Mouse (Mus musculus): ENCODE results near the gene Vat1l. TPM values are rescaled to one million over a fixed set of nuclear protein-coding genes. Genes with fewer than 3 reads are reported as not detected.

Vat1l gene
- polyA plus RNA-seq, 1 experiment from 2014 or later, result 4.0 TPM

GRCm38 (mm10) chr8:114322096-114322495, 116.7 kb downstream of the Vat1l start:
- H3K27me3 ChIP-seq (ENCODE audit: control insufficient read depth, insufficient read depth, low read length), result no peaks in the 10 kb centered on the region
- no peak for ATAC-seq (ENCODE audit: low FRiP score, low TSS enrichment)
- no peak overlapping the region for H3K4me3 ChIP-seq (ENCODE audit: low read length)
- peaks cover 3% of the 10 kb centered on the region; the same call in 1 of the 2 replicates for H3K9me3 ChIP-seq (ENCODE audit: control insufficient read depth, low read length)
- no peak overlapping the region for H3K9ac ChIP-seq (ENCODE audit: low read depth, low read length)
- no peak overlapping the region for H3K4me2 ChIP-seq (replicated peaks; ENCODE audit: low read depth, low read length)
- WGBS, result 93% methylated on average over 2 of the region's 2 CpGs
- no peaks in the 10 kb centered on the region for H3K4me1 ChIP-seq (ENCODE audit: control insufficient read depth, insufficient read depth, low read length)
- no peak overlapping the region for H3K27ac ChIP-seq (ENCODE audit: low read depth, low read length)
- no peaks in the 10 kb centered on the region for H3K36me3 ChIP-seq (ENCODE audit: control insufficient read depth, insufficient read depth, low read length)

- 77% methylated on average over 5 of the region's 5 CpGs for WGBS
- ATAC-seq (ENCODE audit: low FRiP score, low TSS enrichment), result no peak
- Histone ChIP-seq H3K36me3 (ENCODE audit: control insufficient read depth, insufficient read depth, low read length) (no peaks in the 10 kb centered on the region), H3K27me3 (ENCODE audit: control insufficient read depth, insufficient read depth, low read length) (no peaks in the 10 kb centered on the region), H3K4me1 (ENCODE audit: control insufficient read depth, insufficient read depth, low read length) (no peaks in the 10 kb centered on the region), H3K9me3 (ENCODE audit: control insufficient read depth, low read length) (no peaks in the 10 kb centered on the region; the same call in 1 of the 2 replicates), H3K27ac (ENCODE audit: low read depth, low read length) (no peak overlapping the region), H3K9ac (ENCODE audit: low read depth, low read length) (no peak overlapping the region), H3K4me3 (ENCODE audit: low read length) (no peak overlapping the region), H3K4me2 (replicated peaks; ENCODE audit: low read depth, low read length) (no peak overlapping the region)
Observed at GRCm38 (mm10) chr8:114331928-114332327, 126.5 kb downstream of the Vat1l start.

DNA sequence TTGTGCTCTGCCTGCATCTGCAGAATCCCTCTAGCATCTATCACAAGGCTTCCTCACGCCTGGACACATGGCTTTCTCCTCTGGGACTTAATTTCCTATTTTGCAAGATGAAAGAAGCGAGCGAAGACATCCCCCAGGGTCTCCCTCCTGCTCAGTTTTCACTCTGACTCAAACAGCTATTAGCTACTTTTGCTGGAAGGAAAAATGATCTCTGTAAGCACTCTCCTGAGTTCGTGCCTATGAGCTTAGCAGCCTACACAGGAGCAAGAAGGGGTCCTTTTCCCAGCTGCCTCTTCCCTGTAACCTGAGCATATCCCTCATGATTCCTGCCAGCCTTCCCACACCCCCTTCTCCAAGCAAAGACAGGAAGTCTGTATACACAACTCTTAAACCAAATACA, 127.5 kb downstream of the Vat1l start:
- Histone ChIP-seq H3K9ac (ENCODE audit: low read depth, low read length) (no peak overlapping the region), H3K36me3 (ENCODE audit: control insufficient read depth, insufficient read depth, low read length) (no peaks in the 10 kb centered on the region), H3K4me1 (ENCODE audit: control insufficient read depth, insufficient read depth, low read length) (no peaks in the 10 kb centered on the region), H3K4me2 (replicated peaks; ENCODE audit: low read depth, low read length) (no peak overlapping the region), H3K27me3 (ENCODE audit: control insufficient read depth, insufficient read depth, low read length) (no peaks in the 10 kb centered on the region), H3K9me3 (ENCODE audit: control insufficient read depth, low read length) (no peaks in the 10 kb centered on the region; the same call in 1 of the 2 replicates), H3K4me3 (ENCODE audit: low read length) (no peak overlapping the region), H3K27ac (ENCODE audit: low read depth, low read length) (no peak overlapping the region)
- peak; percentile 68 for ATAC-seq (ENCODE audit: low FRiP score, low TSS enrichment)
- WGBS, result 10% methylated on average over 4 of the region's 4 CpGs

DNA sequence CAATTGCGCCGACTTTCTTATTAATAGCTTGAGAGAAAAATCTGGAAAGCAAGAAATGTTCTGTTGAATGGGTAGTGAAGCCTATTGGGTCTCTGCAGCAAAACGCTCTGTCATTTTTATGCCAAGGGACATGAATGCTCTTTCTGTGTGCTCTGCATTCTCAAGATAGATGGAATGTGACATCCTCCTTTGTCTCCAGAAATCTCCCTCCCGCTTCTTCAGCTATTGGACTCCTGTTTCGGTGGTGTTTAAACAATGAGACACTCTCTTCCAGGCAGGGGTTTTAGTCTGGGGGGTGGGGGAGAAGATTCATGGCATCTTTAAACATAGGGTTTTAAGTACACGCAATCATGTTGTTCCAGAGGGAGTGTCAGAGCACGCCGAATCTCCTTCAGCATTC, 130.3 kb downstream of the Vat1l start:
- ATAC-seq (ENCODE audit: low FRiP score, low TSS enrichment), result no peak
- no peaks in the 10 kb centered on the region for H3K36me3 ChIP-seq (ENCODE audit: control insufficient read depth, insufficient read depth, low read length)
- no peaks in the 10 kb centered on the region for H3K27me3 ChIP-seq (ENCODE audit: control insufficient read depth, insufficient read depth, low read length)
- no peaks in the 10 kb centered on the region for H3K9me3 ChIP-seq (ENCODE audit: control insufficient read depth, low read length)
- no peak overlapping the region for H3K4me2 ChIP-seq (replicated peaks; ENCODE audit: low read depth, low read length)
- no peak overlapping the region for H3K27ac ChIP-seq (ENCODE audit: low read depth, low read length)
- no peak overlapping the region for H3K4me3 ChIP-seq (ENCODE audit: low read length)
- no peaks in the 10 kb centered on the region for H3K4me1 ChIP-seq (ENCODE audit: control insufficient read depth, insufficient read depth, low read length)
- WGBS, result 66% methylated on average over 8 of the region's 8 CpGs
- H3K9ac ChIP-seq (ENCODE audit: low read depth, low read length), result no peak overlapping the region

GRCm38 (mm10) chr8:114342276-114342675, 136.9 kb downstream of the Vat1l start:
- Histone ChIP-seq H3K4me2 (replicated peaks; ENCODE audit: low read depth, low read length) (no peak overlapping the region), H3K9me3 (ENCODE audit: control insufficient read depth, low read length) (no peaks in the 10 kb centered on the region), H3K36me3 (ENCODE audit: control insufficient read depth, insufficient read depth, low read length) (no peaks in the 10 kb centered on the region), H3K9ac (ENCODE audit: low read depth, low read length) (no peak overlapping the region), H3K27me3 (ENCODE audit: control insufficient read depth, insufficient read depth, low read length) (no peaks in the 10 kb centered on the region), H3K27ac (ENCODE audit: low read depth, low read length) (no peak overlapping the region), H3K4me3 (ENCODE audit: low read length) (no peak overlapping the region), H3K4me1 (ENCODE audit: control insufficient read depth, insufficient read depth, low read length) (no peaks in the 10 kb centered on the region)
- WGBS, result 73% methylated on average over 5 of the region's 5 CpGs
- no peak for ATAC-seq (ENCODE audit: low FRiP score, low TSS enrichment)

GRCm38 (mm10) chr8:114344789-114345188, 139.4 kb downstream of the Vat1l start:
- no peaks in the 10 kb centered on the region for H3K27me3 ChIP-seq (ENCODE audit: control insufficient read depth, insufficient read depth, low read length)
- H3K36me3 ChIP-seq (ENCODE audit: control insufficient read depth, insufficient read depth, low read length), result no peaks in the 10 kb centered on the region
- WGBS, result 63% methylated on average over 5 of the region's 5 CpGs
- no peaks in the 10 kb centered on the region for H3K4me1 ChIP-seq (ENCODE audit: control insufficient read depth, insufficient read depth, low read length)
- H3K4me3 ChIP-seq (ENCODE audit: low read length), result no peak overlapping the region
- no peak overlapping the region for H3K27ac ChIP-seq (ENCODE audit: low read depth, low read length)
- H3K9me3 ChIP-seq (ENCODE audit: control insufficient read depth, low read length), result no peaks in the 10 kb centered on the region
- no peak for ATAC-seq (ENCODE audit: low FRiP score, low TSS enrichment)
- H3K4me2 ChIP-seq (replicated peaks; ENCODE audit: low read depth, low read length), result no peak overlapping the region
- H3K9ac ChIP-seq (ENCODE audit: low read depth, low read length), result no peak overlapping the region

- Histone ChIP-seq H3K4me2 (replicated peaks; ENCODE audit: low read depth, low read length) (no peak overlapping the region), H3K27me3 (ENCODE audit: control insufficient read depth, insufficient read depth, low read length) (no peaks in the 10 kb centered on the region), H3K36me3 (ENCODE audit: control insufficient read depth, insufficient read depth, low read length) (no peaks in the 10 kb centered on the region), H3K4me1 (ENCODE audit: control insufficient read depth, insufficient read depth, low read length) (no peaks in the 10 kb centered on the region), H3K9ac (ENCODE audit: low read depth, low read length) (no peak overlapping the region), H3K4me3 (ENCODE audit: low read length) (no peak overlapping the region), H3K27ac (ENCODE audit: low read depth, low read length) (no peak overlapping the region), H3K9me3 (ENCODE audit: control insufficient read depth, low read length) (no peaks in the 10 kb centered on the region)
- no peak for ATAC-seq (ENCODE audit: low FRiP score, low TSS enrichment)
- 78% methylated on average over 2 of the region's 2 CpGs for WGBS
Observed at GRCm38 (mm10) chr8:114346045-114346444, 140.6 kb downstream of the Vat1l start.

DNA sequence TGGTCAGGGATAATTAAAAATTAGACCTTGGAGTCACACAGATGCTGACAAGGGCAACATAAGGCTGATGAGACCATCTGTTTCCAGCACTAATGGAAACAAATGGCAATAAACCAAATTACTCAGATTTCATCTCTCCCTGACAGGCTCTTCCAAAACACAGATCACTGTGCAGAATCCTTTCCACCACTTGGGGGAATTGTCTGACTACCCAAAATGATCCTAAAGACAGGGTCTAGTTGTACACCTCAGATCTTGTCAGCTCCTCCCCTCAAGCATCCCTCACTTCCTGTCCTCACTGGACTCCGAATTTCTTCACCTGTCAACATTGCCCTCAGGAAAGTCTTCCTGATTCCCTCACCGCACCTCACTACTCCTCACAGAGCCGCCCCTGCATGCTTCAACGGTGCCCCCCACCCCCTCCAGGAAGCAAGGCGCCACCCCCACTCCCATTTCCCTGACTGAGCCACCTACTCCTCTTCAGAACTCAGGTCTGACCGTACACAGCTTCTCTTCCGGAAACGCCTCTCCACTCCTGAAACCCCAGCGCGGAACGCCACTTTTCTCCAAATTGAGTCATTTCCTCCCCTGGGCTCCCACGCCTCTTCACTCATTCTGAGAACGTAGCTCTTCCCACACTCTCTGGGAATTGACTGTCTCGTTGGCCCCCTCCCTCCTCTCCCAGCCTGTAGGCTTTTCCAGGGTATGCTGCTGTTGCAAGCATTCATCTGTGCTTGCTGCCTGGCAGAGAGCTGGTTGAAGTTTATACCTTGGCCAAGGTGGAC, 146.4 kb downstream of the Vat1l start:
- H3K4me1 ChIP-seq (ENCODE audit: control insufficient read depth, insufficient read depth, low read length), result no peaks in the 10 kb centered on the region
- no peaks in the 10 kb centered on the region for H3K27me3 ChIP-seq (ENCODE audit: control insufficient read depth, insufficient read depth, low read length)
- H3K9me3 ChIP-seq (ENCODE audit: control insufficient read depth, low read length), result no peaks in the 10 kb centered on the region
- peak; percentile 72; the same call in 1 of the 2 replicates for ATAC-seq (ENCODE audit: low FRiP score, low TSS enrichment)
- H3K36me3 ChIP-seq (ENCODE audit: control insufficient read depth, insufficient read depth, low read length), result no peaks in the 10 kb centered on the region
- H3K27ac ChIP-seq (ENCODE audit: low read depth, low read length), result no peak overlapping the region
- 7% methylated on average over 14 of the region's 14 CpGs for WGBS
- no peak overlapping the region for H3K9ac ChIP-seq (ENCODE audit: low read depth, low read length)
- peak overlapping the region; percentile 33 for H3K4me3 ChIP-seq (ENCODE audit: low read length)
- peak overlapping the region; percentile 53 for H3K4me2 ChIP-seq (replicated peaks; ENCODE audit: low read depth, low read length)

DNA sequence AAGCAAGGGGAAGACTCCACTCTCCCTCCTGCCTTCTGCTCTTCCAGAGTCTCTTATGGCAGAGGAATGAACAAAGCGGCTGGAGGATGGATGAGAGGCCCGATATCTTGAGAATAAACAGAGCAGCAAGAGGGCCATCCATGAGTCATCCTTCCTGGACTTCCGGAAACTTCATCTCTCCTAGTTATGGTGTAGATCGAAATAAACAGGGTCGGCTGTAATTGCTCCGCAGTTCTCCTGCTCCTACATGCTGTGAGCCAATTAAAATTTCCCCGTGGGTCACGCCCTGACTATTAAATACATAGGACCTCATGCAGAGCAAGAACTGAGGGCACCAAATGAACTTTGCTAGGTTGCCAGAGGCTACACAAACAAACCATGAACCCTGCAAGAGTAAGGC, 155.1 kb downstream of the Vat1l start:
- Histone ChIP-seq H3K4me3 (ENCODE audit: low read length) (no peak overlapping the region), H3K4me1 (ENCODE audit: control insufficient read depth, insufficient read depth, low read length) (no peaks in the 10 kb centered on the region), H3K27ac (ENCODE audit: low read depth, low read length) (no peak overlapping the region), H3K36me3 (ENCODE audit: control insufficient read depth, insufficient read depth, low read length) (no peaks in the 10 kb centered on the region), H3K9me3 (ENCODE audit: control insufficient read depth, low read length) (no peaks in the 10 kb centered on the region), H3K4me2 (replicated peaks; ENCODE audit: low read depth, low read length) (no peak overlapping the region), H3K27me3 (ENCODE audit: control insufficient read depth, insufficient read depth, low read length) (no peaks in the 10 kb centered on the region), H3K9ac (ENCODE audit: low read depth, low read length) (no peak overlapping the region)
- no peak for ATAC-seq (ENCODE audit: low FRiP score, low TSS enrichment)
- 74% methylated on average over 8 of the region's 8 CpGs for WGBS
